Mouse (Mus musculus) adrenal gland, adult 18-20 months (tissue): Measurements from ENCODE around the gene Mum1. TPM values are rescaled to one million over a fixed set of nuclear protein-coding genes. Genes with fewer than 3 reads are reported as not detected.
"Not testable (repeated sequence)": the region's sequence is repeated elsewhere in the genome, so short reads cannot be mapped to it uniquely, and the experiment has no call there.

ENCODE experiments used
- DNase-seq, 2 experiments: peaks; one replicate each; pipeline ENCODE4 v3.0.0; 2021 to 2022; ENCODE audit warnings: low spot score in 2 of 2
- total RNA-seq, 2 experiments: library from RNA; stranded (reverse); gene quantifications; 1 replicate in 1 of 2; 2 replicates in 1 of 2; pipeline ENCODE4 v1.2.3; 2021

Gene Mum1
- total RNA-seq, 2 experiments from 2014 or later, result 17.4 to 18.4 TPM

- no peak for DNase-seq
Observed at GRCm38 (mm10) chr10:80207676-80208075, 18.6 kb upstream of the Mum1 start.

- DNase-seq, result no peak
Observed at GRCm38 (mm10) chr10:80208248-80208647, 18.0 kb upstream of the Mum1 start.

- DNase-seq, result no peak
Observed at GRCm38 (mm10) chr10:80208841-80209371, 17.3 kb upstream of the Mum1 start.

- not testable (repeated sequence) for DNase-seq
Observed at GRCm38 (mm10) chr10:80211547-80212103, 14.6 kb upstream of the Mum1 start.

- no peak for DNase-seq
Observed at GRCm38 (mm10) chr10:80215048-80215772, 11.0 kb upstream of the Mum1 start.

GRCm38 (mm10) chr10:80220676-80221075 lies 5.6 kb upstream of the Mum1 start:
- no peak for DNase-seq

GRCm38 (mm10) chr10:80223137-80223536 lies 3.1 kb upstream of the Mum1 start:
- DNase-seq, result not testable (repeated sequence)

GRCm38 (mm10) chr10:80226071-80226415 lies 191 bp upstream of the Mum1 start:
- DNase-seq, result no peak

GRCm38 (mm10) chr10:80227166-80227539 lies 919 bp downstream of the Mum1 start:
- no peak for DNase-seq

GRCm38 (mm10) chr10:80227877-80228775 lies 1.9 kb downstream of the Mum1 start:
- DNase-seq, result no peak

GRCm38 (mm10) chr10:80236145-80236825 lies 10.1 kb downstream of the Mum1 start:
- no peak for DNase-seq

- DNase-seq, result no peak
Observed at GRCm38 (mm10) chr10:80237020-80237419, 10.8 kb downstream of the Mum1 start.

GRCm38 (mm10) chr10:80238306-80238705 lies 12.1 kb downstream of the Mum1 start:
- no peak for DNase-seq

- no peak for DNase-seq
Observed at GRCm38 (mm10) chr10:80239791-80240190, 13.6 kb downstream of the Mum1 start.

- DNase-seq, result no peak
Observed at GRCm38 (mm10) chr10:80242088-80242487, 15.9 kb downstream of the Mum1 start.

GRCm38 (mm10) chr10:80242607-80243006 lies 16.4 kb downstream of the Mum1 start:
- no peak for DNase-seq

GRCm38 (mm10) chr10:80244791-80245399 lies 18.7 kb downstream of the Mum1 start:
- no peak for DNase-seq

- peak; percentile 69 to 78 for DNase-seq
Observed at GRCm38 (mm10) chr10:80245600-80245999, 19.4 kb downstream of the Mum1 start.

- no peak for DNase-seq
Observed at GRCm38 (mm10) chr10:80247849-80248248, 21.6 kb downstream of the Mum1 start.

GRCm38 (mm10) chr10:80248437-80248836 lies 22.2 kb downstream of the Mum1 start:
- DNase-seq, result not testable (repeated sequence)
